Mouse (Mus musculus) intestine, embryonic 16.5 days (tissue): Measurements from ENCODE around the gene Krtap3-2. TPM values are rescaled to one million over a fixed set of nuclear protein-coding genes. Genes with fewer than 3 reads are reported as not detected.
A peak's percentile ranks its signal among the peaks of the same experiment; 100 is the strongest.

Source experiments
- ATAC-seq: fragments of 200-750 bp; cut with Nextera tagmentation; 2 replicates; pipeline ENCODE4 v1.8.0; 2017; ENCODE audit warnings: moderate TSS enrichment, moderate library complexity
- H3K27ac ChIP-seq: fragments of 300-500 bp; sonication (generic); 2 replicates; pipeline ENCODE4 v1.5.1; 2014; ENCODE audit warnings: mild to moderate bottlenecking, low read length
- H3K27me3 ChIP-seq: fragments of 300-500 bp; sonication (generic); replicated peaks from 2 replicates; pipeline ENCODE4 v1.6.1; 2014; ENCODE audit warnings: low read length, control low read depth, mixed read lengths; ENCODE audit not compliant: control insufficient read depth, insufficient read depth
- H3K36me3 ChIP-seq: fragments of 300-500 bp; sonication (generic); 2 replicates; pipeline ENCODE4 v1.6.1; 2014; ENCODE audit warnings: low read length, control low read depth; ENCODE audit not compliant: control insufficient read depth, insufficient read depth
- H3K4me1 ChIP-seq: fragments of 300-500 bp; sonication (generic); 2 replicates; pipeline ENCODE4 v1.6.1; 2014; ENCODE audit warnings: low read length, control low read depth, mixed read lengths; ENCODE audit not compliant: control insufficient read depth, insufficient read depth
- H3K4me2 ChIP-seq: fragments of 300-500 bp; sonication (generic); 2 replicates; pipeline ENCODE4 v1.6.1; 2014; ENCODE audit warnings: low read depth, low read length, control low read depth
- H3K4me3 ChIP-seq: fragments of 300-500 bp; sonication (generic); 2 replicates; pipeline ENCODE4 v1.5.1; 2014; ENCODE audit warnings: mild to moderate bottlenecking, low read length
- H3K9ac ChIP-seq: fragments of 300-500 bp; sonication (generic); 2 replicates; pipeline ENCODE4 v1.6.1; 2014; ENCODE audit warnings: low read depth, low read length
- H3K9me3 ChIP-seq: fragments of 300-500 bp; sonication (generic); 2 replicates; pipeline ENCODE4 v1.6.1; 2016; ENCODE audit warnings: low read length, control low read depth; ENCODE audit not compliant: control insufficient read depth
- WGBS: fragments of 180-500 bp; shearing (Covaris S2); extraction: QIAGEN DNeasy Blood & Tissue Kit; methylation state at CpG from one replicate; pipeline ENCODE4 v1.1.7; 2014; 5-methylcytosine and 5-hydroxymethylcytosine counted together
- polyA plus RNA-seq: library from polyadenylated mRNA; unstranded; fragments of >200 nt; fragmentation: Nextera tagmentation; extraction: Ambion mirVana; gene quantifications from 2 replicates; pipeline ENCODE4 v1.2.1, GENCODE M21; 2015

Gene Krtap3-2
- polyA plus RNA-seq, 1 experiment from 2014 or later = not detected

GRCm38 (mm10) chr11:99521288-99521860, 35.3 kb downstream of the Krtap3-2 start, which contains the start of gene Krt39:
Gene Krt39, minus strand, starts transcription at chr11:99521338.
- no peak within 1 kb of the TSS for H3K9ac ChIP-seq
- H3K4me3 ChIP-seq = no peak within 1 kb of the TSS
- 76% methylated on average over 13 of the region's 13 CpGs for WGBS
- H3K4me2 ChIP-seq = no peak within 1 kb of the TSS
- ATAC-seq = no peak
- no peaks in the 10 kb centered on the region for H3K27me3 ChIP-seq
- H3K36me3 ChIP-seq = no peaks in the 10 kb centered on the region
- no peak within 1 kb of the TSS for H3K27ac ChIP-seq
- no peaks in the 10 kb centered on the region for H3K9me3 ChIP-seq
- H3K4me1 ChIP-seq = no peaks in the 10 kb centered on the region

GRCm38 (mm10) chr11:99514098-99514497, 42.6 kb downstream of the Krtap3-2 start:
- peak; percentile 52; the same call in 1 of the 2 replicates for ATAC-seq
- Histone ChIP-seq H3K9me3 (no peaks in the 10 kb centered on the region), H3K36me3 (no peaks in the 10 kb centered on the region), H3K27me3 (no peaks in the 10 kb centered on the region), H3K4me3 (no peak overlapping the region), H3K4me1 (no peaks in the 10 kb centered on the region), H3K27ac (no peak overlapping the region), H3K4me2 (no peak overlapping the region), H3K9ac (no peak overlapping the region)
- WGBS = 63% methylated on average over 8 of the region's 8 CpGs

Other genes starting within 250 kb of the Krtap3-2 start
- gene Krt25, start 233.9 kb downstream of the Krtap3-2 start, polyA plus RNA-seq = 0.06 and 0.17 TPM in 2 replicates
- not detected in 2 replicates for gene Krt26, start 218.9 kb downstream of the Krtap3-2 start, polyA plus RNA-seq
- gene Krt27, start 205.7 kb downstream of the Krtap3-2 start, polyA plus RNA-seq = not detected in 2 replicates
- 0.07 TPM in 1 of 2 replicates, not detected in the other for gene Krt28, start 181.9 kb downstream of the Krtap3-2 start, polyA plus RNA-seq
- gene Krt10, start 167.5 kb downstream of the Krtap3-2 start, polyA plus RNA-seq = 15.5 and 16.4 TPM in 2 replicates
- gene Krt12, start 134.6 kb downstream of the Krtap3-2 start, polyA plus RNA-seq = not detected in 2 replicates
- 101 and 110 TPM in 2 replicates for gene Krt20, start 118.7 kb downstream of the Krtap3-2 start, polyA plus RNA-seq
- gene Krt23, start 63.7 kb downstream of the Krtap3-2 start, polyA plus RNA-seq = 18.4 and 19.6 TPM in 2 replicates
- gene Krt39, start 35.5 kb downstream of the Krtap3-2 start, polyA plus RNA-seq = not detected in 2 replicates
- not detected in 2 replicates for gene Krt40, start 13.7 kb downstream of the Krtap3-2 start, polyA plus RNA-seq
- gene Krtap3-3, start 6.0 kb downstream of the Krtap3-2 start, polyA plus RNA-seq = not detected in 2 replicates
- not detected in 2 replicates for gene Gm11939, start 2.6 kb upstream of the Krtap3-2 start, polyA plus RNA-seq
- gene Krtap3-1, start 9.8 kb upstream of the Krtap3-2 start, polyA plus RNA-seq = not detected in 2 replicates
- gene Krtap1-5, start 24.2 kb upstream of the Krtap3-2 start, polyA plus RNA-seq = not detected in 2 replicates
- gene Krtap1-4, start 26.8 kb upstream of the Krtap3-2 start, polyA plus RNA-seq = not detected in 2 replicates
- not detected in 2 replicates for gene Krtap1-3, start 34.5 kb upstream of the Krtap3-2 start, polyA plus RNA-seq
- gene Krtap9-3, start 41.3 kb upstream of the Krtap3-2 start, polyA plus RNA-seq = not detected in 2 replicates
- not detected in 2 replicates for gene Gm11938, start 46.5 kb upstream of the Krtap3-2 start, polyA plus RNA-seq
- gene Gm11937, start 53.3 kb upstream of the Krtap3-2 start, polyA plus RNA-seq = not detected in 2 replicates
- not detected in 2 replicates for gene Krtap2-4, start 58.0 kb upstream of the Krtap3-2 start, polyA plus RNA-seq
- gene Gm11562, start 63.6 kb upstream of the Krtap3-2 start, polyA plus RNA-seq = not detected in 2 replicates
- not detected in 2 replicates for gene Krtap4-1, start 71.4 kb upstream of the Krtap3-2 start, polyA plus RNA-seq
- not detected in 2 replicates for gene Krtap4-2, start 78.2 kb upstream of the Krtap3-2 start, polyA plus RNA-seq
- not detected in 2 replicates for gene Krtap4-7, start 87.2 kb upstream of the Krtap3-2 start, polyA plus RNA-seq
- not detected in 2 replicates for gene Gm11555, start 93.4 kb upstream of the Krtap3-2 start, polyA plus RNA-seq
- not detected in 2 replicates for gene Gm11563, start 102.1 kb upstream of the Krtap3-2 start, polyA plus RNA-seq
- gene Krtap4-6, start 109.1 kb upstream of the Krtap3-2 start, polyA plus RNA-seq = not detected in 2 replicates
- not detected in 2 replicates for gene Gm14190, start 133.9 kb upstream of the Krtap3-2 start, polyA plus RNA-seq
- not detected in 2 replicates for gene Gm14180, start 177.4 kb upstream of the Krtap3-2 start, polyA plus RNA-seq
- gene Gm11595, start 216.1 kb upstream of the Krtap3-2 start, polyA plus RNA-seq = not detected in 2 replicates
- not detected in 2 replicates for gene Krtap4-8, start 223.9 kb upstream of the Krtap3-2 start, polyA plus RNA-seq
- not detected in 2 replicates for gene Krtap4-9, start 228.3 kb upstream of the Krtap3-2 start, polyA plus RNA-seq
- not detected in 2 replicates for gene Gm11596, start 236.6 kb upstream of the Krtap3-2 start, polyA plus RNA-seq
- not detected in 2 replicates for gene Gm11569, start 242.1 kb upstream of the Krtap3-2 start, polyA plus RNA-seq
- not detected in 2 replicates for gene Gm11554, start 247.6 kb upstream of the Krtap3-2 start, polyA plus RNA-seq